Mouse (Mus musculus) heart, postnatal 10 days (tissue): Measurements from ENCODE around the gene Ptprm. TPM values are rescaled to one million over a fixed set of nuclear protein-coding genes. Genes with fewer than 3 reads are reported as not detected.

ENCODE experiments used
- DNase-seq, 2 experiments: peaks; one replicate each; pipeline ENCODE4 v3.0.0; 2021
- intact Hi-C: fragments of 180-260 bp; cut with DNase I; formaldehyde crosslinking; loops from one replicate; pipeline ENCODE4 v1.15.1; 2025
- total RNA-seq, 2 experiments: library from RNA; stranded (reverse); gene quantifications; 2 replicates each; pipeline ENCODE4 v1.2.3; 2021

Ptprm gene
- total RNA-seq, 2 experiments from 2014 or later = 132 to 133 TPM

- no peak for DNase-seq
- intact Hi-C loops = no loop called here
Measured at GRCm38 (mm10) chr17:67159611-67160010, 194.6 kb downstream of the Ptprm start.

GRCm38 (mm10) chr17:67157089-67157752 is 197.0 kb downstream of the Ptprm start:
- DNase-seq = no peak
- intact Hi-C loops = no loop called here

GRCm38 (mm10) chr17:67152218-67152617 is 202.0 kb downstream of the Ptprm start:
- intact Hi-C loops = no loop called here

GRCm38 (mm10) chr17:67150441-67150840 is 203.8 kb downstream of the Ptprm start:
- DNase-seq = no peak
- intact Hi-C loops = no loop called here

More at GRCm38 (mm10) chr17:67152218-67152617, 202.0 kb downstream of the Ptprm start:
- DNase-seq = no peak

- no peak for DNase-seq
- intact Hi-C loops = no loop called here
Measured at GRCm38 (mm10) chr17:67142183-67142756, 212.0 kb downstream of the Ptprm start.

- DNase-seq = peak in 1 of 2 experiments; percentile 41
- intact Hi-C loops = no loop called here
Measured at GRCm38 (mm10) chr17:67140502-67140901, 213.8 kb downstream of the Ptprm start.

- intact Hi-C loops = loop anchor here (5.0 kb wide), 1 partner anchor 33 kb away; no protein-coding TSS in a partner anchor
- no peak for DNase-seq
Measured at GRCm38 (mm10) chr17:67138981-67139380, 215.3 kb downstream of the Ptprm start.

- peak; percentile 34 to 38 for DNase-seq
- intact Hi-C loops = loop anchor here (5.0 kb wide), 1 partner anchor 35 kb away; no protein-coding TSS in a partner anchor
Measured at GRCm38 (mm10) chr17:67136876-67137275, 217.4 kb downstream of the Ptprm start.

GRCm38 (mm10) chr17:67136421-67136820 is 217.8 kb downstream of the Ptprm start:
- DNase-seq = peak; percentile 53 to 64
- intact Hi-C loops = loop anchor here (5.0 kb wide), 1 partner anchor 36 kb away; no protein-coding TSS in a partner anchor

- no peak for DNase-seq
- intact Hi-C loops = loop anchor here (5.0 kb wide), 1 partner anchor 218 kb away; the partner anchor contains the start of gene Ptprm
Measured at GRCm38 (mm10) chr17:67134235-67134634, 220.0 kb downstream of the Ptprm start.

GRCm38 (mm10) chr17:67133440-67134103 is 220.7 kb downstream of the Ptprm start:
- DNase-seq = peak; percentile 83 to 88
- intact Hi-C loops = loop anchor here (5.0 kb wide), 1 partner anchor 219 kb away; the partner anchor contains the start of gene Ptprm

- intact Hi-C loops = loop anchor here (5.0 kb wide), 1 partner anchor 219 kb away; the partner anchor contains the start of gene Ptprm
- no peak for DNase-seq
Measured at GRCm38 (mm10) chr17:67133026-67133425, 221.2 kb downstream of the Ptprm start.

GRCm38 (mm10) chr17:67127530-67127929 is 226.7 kb downstream of the Ptprm start:
- intact Hi-C loops = no loop called here
- no peak for DNase-seq

GRCm38 (mm10) chr17:67125596-67125995 is 228.7 kb downstream of the Ptprm start:
- intact Hi-C loops = no loop called here
- DNase-seq = no peak

- DNase-seq = no peak
- intact Hi-C loops = no loop called here
Measured at GRCm38 (mm10) chr17:67124294-67124693, 230.0 kb downstream of the Ptprm start.

- no peak for DNase-seq
- intact Hi-C loops = no loop called here
Measured at GRCm38 (mm10) chr17:67123722-67124121, 230.5 kb downstream of the Ptprm start.

- no peak for DNase-seq
- intact Hi-C loops = no loop called here
Measured at GRCm38 (mm10) chr17:67120863-67121262, 233.4 kb downstream of the Ptprm start.

GRCm38 (mm10) chr17:67118676-67119340 is 235.4 kb downstream of the Ptprm start:
- intact Hi-C loops = no loop called here

GRCm38 (mm10) chr17:67114842-67115241 is 239.4 kb downstream of the Ptprm start:
- DNase-seq = peak; percentile 45 to 57
- intact Hi-C loops = no loop called here

More at GRCm38 (mm10) chr17:67118676-67119340, 235.4 kb downstream of the Ptprm start:
- no peak for DNase-seq

- DNase-seq = no peak
Measured at GRCm38 (mm10) chr17:67112679-67113078, 241.6 kb downstream of the Ptprm start.

GRCm38 (mm10) chr17:67106176-67106575 is 248.1 kb downstream of the Ptprm start:
- intact Hi-C loops = no loop called here
- DNase-seq = no peak

More at GRCm38 (mm10) chr17:67112679-67113078, 241.6 kb downstream of the Ptprm start:
- intact Hi-C loops = no loop called here
